8 mouse cellular contexts compared by ENCODE assay signal in the genomic region with DNA sequence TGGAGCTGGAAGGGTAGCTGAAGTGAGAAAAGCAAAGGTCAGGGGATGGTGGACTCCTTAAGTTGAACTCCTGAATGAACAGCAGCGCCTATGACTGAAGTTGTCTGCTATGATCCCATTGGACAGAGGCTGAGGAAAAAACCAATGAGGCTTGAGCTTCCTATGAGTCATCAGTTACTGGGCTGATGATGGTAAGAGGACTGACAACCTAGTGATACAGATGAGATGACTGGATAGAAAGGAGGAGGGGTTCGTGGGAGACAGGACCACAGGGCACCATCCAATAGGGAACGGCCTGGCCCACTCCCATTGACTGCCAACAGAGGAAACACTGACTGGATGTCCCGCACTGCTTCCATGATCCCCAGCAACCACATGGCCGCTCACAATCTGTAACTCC. TPM values are rescaled to one million over a fixed set of nuclear protein-coding genes. Genes with fewer than 3 reads are reported as not detected.
A peak's percentile ranks its signal among the peaks of the same experiment; 100 is the strongest.
DNase-seq lines count a peak whose midpoint lies in the region; ATAC-seq and TF ChIP-seq lines count a peak whose summit lies in the region.

No protein-coding gene starts in this region.

- no peak overlapping the region for H3K4me2 ChIP-seq in heart, embryonic 11.5 days
- H3K4me2 ChIP-seq in embryonic facial prominence, embryonic 14.5 days (ENCODE audit: low read depth, low read length): no peak overlapping the region
- H3K4me2 ChIP-seq in liver, embryonic 14.5 days (ENCODE audit: low read depth): no peak overlapping the region
- no peak overlapping the region for H3K4me2 ChIP-seq in neural tube, embryonic 14.5 days (ENCODE audit: low read depth, low read length)

- no peaks in the 10 kb centered on the region for H3K4me1 ChIP-seq in heart, embryonic 11.5 days (ENCODE audit: control insufficient read depth, insufficient read depth, low read length)
- H3K4me1 ChIP-seq in G1E (ENCODE audit: insufficient read depth, low read depth, low read length): peaks cover 7% of the 10 kb centered on the region; the same call in 1 of the 2 replicates
- no peaks in the 10 kb centered on the region for H3K4me1 ChIP-seq in embryonic facial prominence, embryonic 14.5 days (ENCODE audit: control insufficient read depth, insufficient read depth, low read length)
- no peaks in the 10 kb centered on the region for H3K4me1 ChIP-seq in liver, embryonic 14.5 days (replicated peaks; ENCODE audit: control insufficient read depth in 2 of 2, insufficient read depth in 2 of 2, low read length in 1 of 2)
- no peaks in the 10 kb centered on the region for H3K4me1 ChIP-seq in neural tube, embryonic 14.5 days (ENCODE audit: control insufficient read depth, insufficient read depth, low read length)

- H3K27me3 ChIP-seq in heart, embryonic 11.5 days (ENCODE audit: control insufficient read depth, insufficient read depth, low read length): peaks cover 24% of the 10 kb centered on the region
- peaks cover 31% of the 10 kb centered on the region for H3K27me3 ChIP-seq in G1E (ENCODE audit: insufficient read depth, low read length)
- peaks cover 12% of the 10 kb centered on the region for H3K27me3 ChIP-seq in embryonic facial prominence, embryonic 14.5 days (replicated peaks; ENCODE audit: control insufficient read depth, insufficient read depth, low read length)
- H3K27me3 ChIP-seq in liver, embryonic 14.5 days (ENCODE audit: control insufficient read depth, insufficient read depth, low read length): peaks cover 17% of the 10 kb centered on the region
- no peaks in the 10 kb centered on the region for H3K27me3 ChIP-seq in neural tube, embryonic 14.5 days (ENCODE audit: control insufficient read depth, insufficient read depth, low read length)

- no peak for TF ChIP-seq EP300 in liver, embryonic 14.5 days (IDR thresholded peaks at IDR 0.05; ENCODE audit: low read depth)

- H3K36me3 ChIP-seq in heart, embryonic 11.5 days (ENCODE audit: control insufficient read depth, insufficient read depth, low read length): no peaks in the 10 kb centered on the region
- H3K36me3 ChIP-seq in G1E (replicated peaks): no peaks in the 10 kb centered on the region
- no peaks in the 10 kb centered on the region for H3K36me3 ChIP-seq in embryonic facial prominence, embryonic 14.5 days (ENCODE audit: control insufficient read depth, insufficient read depth, low read length)
- no peaks in the 10 kb centered on the region for H3K36me3 ChIP-seq in liver, embryonic 14.5 days (replicated peaks; ENCODE audit: control insufficient read depth, insufficient read depth, low read depth)
- H3K36me3 ChIP-seq in neural tube, embryonic 14.5 days (ENCODE audit: control insufficient read depth, insufficient read depth, low read length): no peaks in the 10 kb centered on the region

- H3K4me3 ChIP-seq in heart, embryonic 11.5 days (ENCODE audit: low read depth, low read length): no peak overlapping the region
- H3K4me3 ChIP-seq in G1E (ENCODE audit: low read depth, low read length): no peak overlapping the region
- H3K4me3 ChIP-seq in embryonic facial prominence, embryonic 14.5 days (ENCODE audit: low read depth, low read length): no peak overlapping the region
- no peak overlapping the region for H3K4me3 ChIP-seq in liver, embryonic 14.5 days (ENCODE audit: insufficient read depth in 1 of 2, low read depth in 2 of 2, low read length in 2 of 2)
- no peak overlapping the region for H3K4me3 ChIP-seq in neural tube, embryonic 14.5 days (ENCODE audit: low read depth, low read length)
- H3K4me3 ChIP-seq in gastrocnemius, adult 2 months: no peak overlapping the region

- 19% methylated on average over 5 of the region's 5 CpGs for WGBS in heart, embryonic 11.5 days (ENCODE audit: insufficient replicate concordance)
- 16% methylated on average over 5 of the region's 5 CpGs for WGBS in embryonic facial prominence, embryonic 14.5 days
- WGBS in liver, embryonic 14.5 days (ENCODE audit: insufficient replicate concordance): 30% methylated on average over 5 of the region's 5 CpGs
- 24% methylated on average over 5 of the region's 5 CpGs for WGBS in neural tube, embryonic 14.5 days

- H3K9me3 ChIP-seq in heart, embryonic 11.5 days (replicated peaks; ENCODE audit: control insufficient read depth, low read length): no peaks in the 10 kb centered on the region
- H3K9me3 ChIP-seq in G1E (replicated peaks): no peaks in the 10 kb centered on the region
- H3K9me3 ChIP-seq in embryonic facial prominence, embryonic 14.5 days (ENCODE audit: control insufficient read depth, low read length): no peaks in the 10 kb centered on the region
- no peaks in the 10 kb centered on the region for H3K9me3 ChIP-seq in liver, embryonic 14.5 days (ENCODE audit: control insufficient read depth, low read length)
- H3K9me3 ChIP-seq in neural tube, embryonic 14.5 days (ENCODE audit: control insufficient read depth, low read length): no peaks in the 10 kb centered on the region

- peak; percentile 52 for DNase-seq in heart, adult 8-10 months (ENCODE audit: low spot score)
- DNase-seq in G1E (ENCODE audit: low spot score): no peak
- DNase-seq in embryonic facial prominence, embryonic 14.5 days (ENCODE audit: low spot score): peak; percentile 83
- peak in 2 of 3 experiments; percentile 20 to 43 for DNase-seq in liver, embryonic 14.5 days (ENCODE audit: low read depth in 3 of 3, low spot score in 3 of 3)
- no peak for DNase-seq in gastrocnemius, adult 2 months

- no peak for ATAC-seq in heart, embryonic 11.5 days (replicated peaks; ENCODE audit: insufficient number of reproducible peaks, low FRiP score, low TSS enrichment)
- ATAC-seq in G1E (ENCODE audit: extremely low read depth, insufficient number of reproducible peaks, low FRiP score, poor library complexity, severe bottlenecking): peak; percentile 45; the same call in 1 of the 2 replicates
- peak; percentile 75 for ATAC-seq in embryonic facial prominence, embryonic 14.5 days (ENCODE audit: low read depth)
- ATAC-seq in inflammation-experienced regulatory T-cells, adult 6 months: peak; percentile 87
- no peak for ATAC-seq in liver, embryonic 14.5 days (ENCODE audit: insufficient read depth)
- peak; percentile 82 for ATAC-seq in neural tube, embryonic 14.5 days (ENCODE audit: low read depth)

- intact Hi-C loops in gastrocnemius, adult 2 months (cut with DNase I): no loop called here

- H3K9ac ChIP-seq in heart, embryonic 11.5 days (ENCODE audit: low read depth, low read length): no peak overlapping the region
- no peak overlapping the region for H3K9ac ChIP-seq in embryonic facial prominence, embryonic 14.5 days (ENCODE audit: low read depth, low read length)
- H3K9ac ChIP-seq in liver, embryonic 14.5 days (replicated peaks): no peak overlapping the region
- no peak overlapping the region for H3K9ac ChIP-seq in neural tube, embryonic 14.5 days (replicated peaks; ENCODE audit: low read depth, low read length)

- H3K27ac ChIP-seq in heart, embryonic 11.5 days (ENCODE audit: low read depth, low read length): no peak overlapping the region
- H3K27ac ChIP-seq in embryonic facial prominence, embryonic 14.5 days (replicated peaks; ENCODE audit: low read depth, low read length): no peak overlapping the region
- no peak overlapping the region for H3K27ac ChIP-seq in liver, embryonic 14.5 days
- H3K27ac ChIP-seq in neural tube, embryonic 14.5 days (ENCODE audit: low read depth, low read length): no peak overlapping the region
- no peak overlapping the region for H3K27ac ChIP-seq in gastrocnemius, adult 2 months

- TF ChIP-seq CTCF in G1E (IDR thresholded peaks at IDR 0.05; ENCODE audit: low read depth, low read length): no peak
- TF ChIP-seq CTCF in liver, embryonic 14.5 days (IDR thresholded peaks at IDR 0.05; ENCODE audit: low read depth): no peak
- no peak for TF ChIP-seq CTCF in gastrocnemius, adult 2 months (IDR thresholded peaks at IDR 0.05)

RNA-seq across cellular contexts. Expression of gene H2-Oa, which starts 12.5 kb away (rescaled TPM):
- under 1 TPM in 2 of 4 experiments, not detected in 2; 0.25 to 0.28 TPM for total RNA-seq in heart, adult 8-10 months (2022)
- 0.34 and 1.2 TPM in 2 replicates for polyA plus RNA-seq in heart, embryonic 11.5 days (2014; fragmentation: Nextera tagmentation; extraction: Ambion mirVana)
- total RNA-seq in G1E (2014; fragmentation: Nextera tagmentation) (not detected in 2 replicates), G1E (2017) (0.11 TPM in 1 of 2 replicates, not detected in the other)
- polyA plus RNA-seq in G1E (2012): not detected in 2 replicates
- polyA plus RNA-seq in embryonic facial prominence, embryonic 14.5 days (2014; fragmentation: Nextera tagmentation; extraction: Ambion mirVana): 0.36 and 0.76 TPM in 2 replicates
- polyA plus RNA-seq in inflammation-experienced regulatory T-cells, adult 6 months (2017; shearing (Covaris generic)): 10 to 100 TPM; 14.3 to 81.2 (median 53.9) TPM
- polyA plus RNA-seq in liver, embryonic 14.5 days (2012; rRNA removed): 0.45 and 0.51 TPM in 2 replicates
- 0.29 and 0.51 TPM in 2 replicates for polyA plus RNA-seq in liver, embryonic 14.5 days (2014; fragmentation: Nextera tagmentation; extraction: Ambion mirVana)
- polyA plus RNA-seq in neural tube, embryonic 14.5 days (2014; fragmentation: Nextera tagmentation; extraction: Ambion mirVana): not detected in 2 replicates
- total RNA-seq in gastrocnemius, adult 2 months (2021): not detected

RNA-seq across cellular contexts. Expression of gene H2-DMa, which starts 39.7 kb away (rescaled TPM):
- total RNA-seq in heart, adult 8-10 months (2022): 1 to 10 TPM; 2.2 to 3.9 (median 3.7) TPM
- polyA plus RNA-seq in heart, embryonic 11.5 days (2014; fragmentation: Nextera tagmentation; extraction: Ambion mirVana): 6.2 and 8.1 TPM in 2 replicates
- total RNA-seq in G1E (2014; fragmentation: Nextera tagmentation) (11.0 and 16.1 TPM in 2 replicates), G1E (2017) (2.8 and 3.8 TPM in 2 replicates)
- 0.62 and 1.3 TPM in 2 replicates for polyA plus RNA-seq in G1E (2012)
- 13.6 and 14.9 TPM in 2 replicates for polyA plus RNA-seq in embryonic facial prominence, embryonic 14.5 days (2014; fragmentation: Nextera tagmentation; extraction: Ambion mirVana)
- 100 to 1,000 TPM in 2 of 3 experiments, 10 to 100 TPM in 1; 75.8 to 241 (median 198) TPM for polyA plus RNA-seq in inflammation-experienced regulatory T-cells, adult 6 months (2017; shearing (Covaris generic))
- polyA plus RNA-seq in liver, embryonic 14.5 days (2012; rRNA removed): 2.5 and 3.1 TPM in 2 replicates
- polyA plus RNA-seq in liver, embryonic 14.5 days (2014; fragmentation: Nextera tagmentation; extraction: Ambion mirVana): 4.4 and 5.5 TPM in 2 replicates
- 19.1 and 20.7 TPM in 2 replicates for polyA plus RNA-seq in neural tube, embryonic 14.5 days (2014; fragmentation: Nextera tagmentation; extraction: Ambion mirVana)
- 1 to 10 TPM; 3.0 to 3.1 TPM for total RNA-seq in gastrocnemius, adult 2 months (2021)

RNA-seq across cellular contexts. Expression of gene Col11a2, which starts 40.4 kb away (rescaled TPM):
- 1 to 10 TPM in 3 of 4 experiments, under 1 TPM in 1; 0.87 to 1.3 (median 1.2) TPM for total RNA-seq in heart, adult 8-10 months (2022)
- 0.31 and 0.70 TPM in 2 replicates for polyA plus RNA-seq in heart, embryonic 11.5 days (2014; fragmentation: Nextera tagmentation; extraction: Ambion mirVana)
- 0.45 and 0.92 TPM in 2 replicates for total RNA-seq in G1E (2014; fragmentation: Nextera tagmentation)
- 0.58 and 1.6 TPM in 2 replicates for total RNA-seq in G1E (2017)
- 1.9 and 2.3 TPM in 2 replicates for polyA plus RNA-seq in G1E (2012)
- polyA plus RNA-seq in embryonic facial prominence, embryonic 14.5 days (2014; fragmentation: Nextera tagmentation; extraction: Ambion mirVana): 53.9 and 64.3 TPM in 2 replicates
- under 1 TPM in 1 of 3 experiments, not detected in 2; 0.21 TPM for polyA plus RNA-seq in inflammation-experienced regulatory T-cells, adult 6 months (2017; shearing (Covaris generic))
- 0.22 and 0.55 TPM in 2 replicates for polyA plus RNA-seq in liver, embryonic 14.5 days (2012; rRNA removed)
- polyA plus RNA-seq in liver, embryonic 14.5 days (2014; fragmentation: Nextera tagmentation; extraction: Ambion mirVana): 0.06 and 0.20 TPM in 2 replicates
- 3.6 and 4.5 TPM in 2 replicates for polyA plus RNA-seq in neural tube, embryonic 14.5 days (2014; fragmentation: Nextera tagmentation; extraction: Ambion mirVana)
- total RNA-seq in gastrocnemius, adult 2 months (2021): 1 to 10 TPM; 3.0 to 9.6 TPM

RNA-seq across cellular contexts. Expression of gene Brd2, which starts 42.8 kb away (rescaled TPM):
- total RNA-seq in heart, adult 8-10 months (2022): 10 to 100 TPM; 61.0 to 75.7 (median 69.8) TPM
- 59.7 and 105 TPM in 2 replicates for polyA plus RNA-seq in heart, embryonic 11.5 days (2014; fragmentation: Nextera tagmentation; extraction: Ambion mirVana)
- total RNA-seq in G1E (2014; fragmentation: Nextera tagmentation): 336 and 447 TPM in 2 replicates
- 214 and 244 TPM in 2 replicates for total RNA-seq in G1E (2017)
- 198 and 298 TPM in 2 replicates for polyA plus RNA-seq in G1E (2012)
- 103 and 105 TPM in 2 replicates for polyA plus RNA-seq in embryonic facial prominence, embryonic 14.5 days (2014; fragmentation: Nextera tagmentation; extraction: Ambion mirVana)
- 100 to 1,000 TPM; 115 to 154 (median 144) TPM for polyA plus RNA-seq in inflammation-experienced regulatory T-cells, adult 6 months (2017; shearing (Covaris generic))
- 46.8 and 48.7 TPM in 2 replicates for polyA plus RNA-seq in liver, embryonic 14.5 days (2012; rRNA removed)
- polyA plus RNA-seq in liver, embryonic 14.5 days (2014; fragmentation: Nextera tagmentation; extraction: Ambion mirVana): 28.8 and 37.5 TPM in 2 replicates
- 109 and 160 TPM in 2 replicates for polyA plus RNA-seq in neural tube, embryonic 14.5 days (2014; fragmentation: Nextera tagmentation; extraction: Ambion mirVana)
- 10 to 100 TPM; 70.3 to 88.9 TPM for total RNA-seq in gastrocnemius, adult 2 months (2021)

RNA-seq across cellular contexts. Expression of gene Rxrb, which starts 48.0 kb away (rescaled TPM):
- 10 to 100 TPM; 33.4 to 46.3 (median 42.3) TPM for total RNA-seq in heart, adult 8-10 months (2022)
- 13.8 and 14.6 TPM in 2 replicates for polyA plus RNA-seq in heart, embryonic 11.5 days (2014; fragmentation: Nextera tagmentation; extraction: Ambion mirVana)
- 27.7 and 29.7 TPM in 2 replicates for total RNA-seq in G1E (2014; fragmentation: Nextera tagmentation)
- 30.5 and 34.7 TPM in 2 replicates for total RNA-seq in G1E (2017)
- polyA plus RNA-seq in G1E (2012): 175 and 211 TPM in 2 replicates
- 26.0 and 29.2 TPM in 2 replicates for polyA plus RNA-seq in embryonic facial prominence, embryonic 14.5 days (2014; fragmentation: Nextera tagmentation; extraction: Ambion mirVana)
- polyA plus RNA-seq in inflammation-experienced regulatory T-cells, adult 6 months (2017; shearing (Covaris generic)): 10 to 100 TPM in 2 of 3 experiments, 1 to 10 TPM in 1; 7.8 to 10.6 (median 10.1) TPM
- polyA plus RNA-seq in liver, embryonic 14.5 days (2012; rRNA removed): 15.2 and 16.5 TPM in 2 replicates
- 6.0 and 7.2 TPM in 2 replicates for polyA plus RNA-seq in liver, embryonic 14.5 days (2014; fragmentation: Nextera tagmentation; extraction: Ambion mirVana)
- 29.1 and 30.8 TPM in 2 replicates for polyA plus RNA-seq in neural tube, embryonic 14.5 days (2014; fragmentation: Nextera tagmentation; extraction: Ambion mirVana)
- 10 to 100 TPM; 40.5 to 41.7 TPM for total RNA-seq in gastrocnemius, adult 2 months (2021)

Comparison
In these comparisons a context has a peak if more than half of its experiments do, and no peak if none do; other contexts are left out.
1. DNase-seq: peak in heart, adult 8-10 months (single experiment), embryonic facial prominence, embryonic 14.5 days (single experiment) and liver, embryonic 14.5 days (2 of 3); none in G1E (single experiment) and gastrocnemius, adult 2 months (single experiment).
2. ATAC-seq: peak in G1E (single experiment), embryonic facial prominence, embryonic 14.5 days (single experiment), inflammation-experienced regulatory T-cells, adult 6 months (single experiment) and neural tube, embryonic 14.5 days (single experiment); none in heart, embryonic 11.5 days (single experiment) and liver, embryonic 14.5 days (single experiment).